Mouse (Mus musculus): ENCODE results near the gene Rps8. TPM values are rescaled to one million over a fixed set of nuclear protein-coding genes. Genes with fewer than 3 reads are reported as not detected.

The Rps8 gene
- polyA plus RNA-seq, 1 experiment from 2014 or later: 901 TPM

DNA sequence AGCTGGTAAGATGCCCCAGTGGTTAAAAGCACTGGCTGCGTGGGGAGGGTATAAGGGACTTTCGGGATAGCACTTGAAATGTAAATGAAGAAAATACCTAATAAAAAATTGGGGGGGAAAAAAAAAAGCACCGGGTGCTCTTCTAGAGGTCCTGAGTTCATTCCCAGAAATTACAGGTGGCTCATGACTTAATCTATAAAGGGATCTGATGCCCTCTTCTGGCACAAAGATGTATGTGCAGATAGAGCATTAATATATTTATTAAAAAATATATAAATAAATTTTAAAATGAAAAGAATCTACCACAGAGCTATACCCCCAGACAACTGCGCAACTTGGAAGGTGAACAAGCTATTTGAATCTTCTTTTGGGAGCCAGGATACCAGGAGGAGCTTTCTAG lies 15.4 kb downstream of the Rps8 start:
- no peaks in the 10 kb centered on the region for H3K36me3 ChIP-seq (replicated peaks)
- WGBS: 45% methylated on average over 4 of the region's 4 CpGs
- H3K27me3 ChIP-seq (ENCODE audit: poor library complexity, severe bottlenecking): peaks cover 7% of the 10 kb centered on the region; the same call in 1 of the 2 replicates
- H3K4me3 ChIP-seq: no peak overlapping the region
- DNase-seq (ENCODE audit: extremely low spot score, low spot score): no peak
- H3K9me3 ChIP-seq: no peaks in the 10 kb centered on the region
- no peak overlapping the region for H3K27ac ChIP-seq
- H3K4me1 ChIP-seq: peaks cover 20% of the 10 kb centered on the region

- DNase-seq (ENCODE audit: extremely low spot score, low spot score): no peak
- peaks cover 32% of the 10 kb centered on the region for H3K4me1 ChIP-seq
- WGBS: 3% methylated on average over 2 of the region's 2 CpGs
- H3K36me3 ChIP-seq (replicated peaks): no peaks in the 10 kb centered on the region
- H3K27ac ChIP-seq: peak overlapping the region; percentile 48; the same call in 1 of the 2 replicates
- no peak overlapping the region for H3K4me3 ChIP-seq
- no peaks in the 10 kb centered on the region for H3K9me3 ChIP-seq
- H3K27me3 ChIP-seq (ENCODE audit: poor library complexity, severe bottlenecking): peaks cover 11% of the 10 kb centered on the region; the same call in 1 of the 2 replicates
Observed at GRCm38 (mm10) chr4:117139217-117139612, 16.8 kb downstream of the Rps8 start.

- peak overlapping the region; percentile 48; the same call in 1 of the 2 replicates for H3K27ac ChIP-seq
- 76% methylated on average over 16 of the region's 17 CpGs for WGBS
- no peak for DNase-seq (ENCODE audit: extremely low spot score, low spot score)
Observed at GRCm38 (mm10) chr4:117138295-117139216, 17.5 kb downstream of the Rps8 start.

DNA sequence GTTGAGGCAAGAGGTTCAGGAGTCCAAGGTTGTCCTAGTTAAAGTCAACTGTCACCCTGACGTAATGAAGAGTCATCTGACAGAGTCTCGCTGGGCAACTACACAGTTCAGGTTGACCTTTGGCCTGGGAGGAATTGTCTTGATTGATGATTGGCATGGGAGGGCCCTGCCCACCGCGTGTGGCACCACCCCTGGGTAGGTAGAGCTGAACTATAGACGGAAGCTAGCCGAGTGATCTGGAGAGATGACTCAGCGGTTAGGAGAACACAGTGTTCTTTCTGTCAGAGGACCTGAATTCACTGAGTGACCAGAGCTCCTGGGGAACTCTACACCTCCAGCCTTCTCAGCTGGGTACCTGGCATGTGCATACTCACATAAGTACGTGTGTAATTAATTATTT lies 20.0 kb downstream of the Rps8 start:
- Histone ChIP-seq H3K27ac (no peak overlapping the region), H3K4me1 (peaks cover 62% of the 10 kb centered on the region), H3K36me3 (replicated peaks) (no peaks in the 10 kb centered on the region), H3K27me3 (ENCODE audit: poor library complexity, severe bottlenecking) (peaks cover 36% of the 10 kb centered on the region), H3K9me3 (no peaks in the 10 kb centered on the region), H3K4me3 (no peak overlapping the region)
- no peak for DNase-seq (ENCODE audit: extremely low spot score, low spot score)
- WGBS: 32% methylated on average over 8 of the region's 8 CpGs

More at GRCm38 (mm10) chr4:117138295-117139216, 17.5 kb downstream of the Rps8 start:
- Histone ChIP-seq H3K4me3 (no peak overlapping the region), H3K4me1 (peaks cover 37% of the 10 kb centered on the region), H3K9me3 (no peaks in the 10 kb centered on the region), H3K36me3 (replicated peaks) (no peaks in the 10 kb centered on the region), H3K27me3 (ENCODE audit: poor library complexity, severe bottlenecking) (peaks cover 11% of the 10 kb centered on the region)

- Histone ChIP-seq H3K9me3 (no peaks in the 10 kb centered on the region), H3K27ac (peak overlapping the region; percentile 86; the same call in 1 of the 2 replicates), H3K36me3 (replicated peaks) (peaks cover 10% of the 10 kb centered on the region), H3K4me1 (peaks cover 76% of the 10 kb centered on the region), H3K27me3 (ENCODE audit: poor library complexity, severe bottlenecking) (peaks cover 50% of the 10 kb centered on the region), H3K4me3 (peak overlapping the region; percentile 92; the same call in 1 of the 2 replicates)
- 34% methylated on average over 2 of the region's 2 CpGs for WGBS
- DNase-seq (ENCODE audit: extremely low spot score, low spot score): no peak
Observed at GRCm38 (mm10) chr4:117134601-117134995, 21.4 kb downstream of the Rps8 start.

- Histone ChIP-seq H3K9me3 (no peaks in the 10 kb centered on the region), H3K4me3 (peak within 1 kb of the TSS; percentile 92), H3K36me3 (replicated peaks) (peaks cover 16% of the 10 kb centered on the region), H3K27ac (peak within 1 kb of the TSS; percentile 86), H3K4me1 (peaks cover 73% of the 10 kb centered on the region), H3K27me3 (ENCODE audit: poor library complexity, severe bottlenecking) (peaks cover 55% of the 10 kb centered on the region)
- DNase-seq (ENCODE audit: extremely low spot score, low spot score): peak; percentile 95
- WGBS: 2% methylated on average over 41 of the region's 48 CpGs
Observed at GRCm38 (mm10) chr4:117133817-117134600, 22.0 kb downstream of the Rps8 start, which contains the start of gene Plk3. Gene Plk3 (minus strand): TSS chr4:117133963.

- DNase-seq (ENCODE audit: extremely low spot score, low spot score): peak; percentile 52
- Histone ChIP-seq H3K36me3 (replicated peaks) (peaks cover 22% of the 10 kb centered on the region), H3K27me3 (ENCODE audit: poor library complexity, severe bottlenecking) (peaks cover 61% of the 10 kb centered on the region), H3K4me1 (peaks cover 67% of the 10 kb centered on the region), H3K9me3 (no peaks in the 10 kb centered on the region), H3K27ac (peak overlapping the region; percentile 86), H3K4me3 (peak overlapping the region; percentile 92)
- WGBS: 1% methylated on average over 42 of the region's 42 CpGs
Observed at GRCm38 (mm10) chr4:117133366-117133796, 22.7 kb downstream of the Rps8 start.

DNA sequence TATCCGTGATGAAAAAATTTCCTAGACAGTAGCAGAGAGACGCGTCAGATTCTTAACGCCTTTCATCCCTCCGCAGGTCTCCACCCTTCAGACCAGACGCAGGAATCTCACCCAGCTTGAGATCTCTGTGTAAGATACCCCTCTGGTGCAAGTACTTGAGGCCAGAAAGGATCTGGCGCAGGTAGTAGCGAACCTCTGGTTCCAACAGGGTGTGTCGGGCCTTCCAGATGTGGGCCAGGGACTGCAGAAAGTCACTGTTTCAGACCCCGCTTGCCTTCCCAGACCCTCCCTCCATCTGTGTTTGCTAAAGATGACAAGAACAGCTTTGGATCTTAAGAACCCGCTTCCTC lies 23.3 kb downstream of the Rps8 start:
- Histone ChIP-seq H3K27ac (peak overlapping the region; percentile 86), H3K36me3 (replicated peaks) (peaks cover 28% of the 10 kb centered on the region), H3K27me3 (ENCODE audit: poor library complexity, severe bottlenecking) (peaks cover 65% of the 10 kb centered on the region), H3K4me3 (peak overlapping the region; percentile 92), H3K4me1 (peaks cover 66% of the 10 kb centered on the region), H3K9me3 (no peaks in the 10 kb centered on the region)
- DNase-seq (ENCODE audit: extremely low spot score, low spot score): no peak
- 5% methylated on average over 11 of the region's 11 CpGs for WGBS

GRCm38 (mm10) chr4:117131890-117132793 lies 23.9 kb downstream of the Rps8 start:
- peak overlapping the region; percentile 86 for H3K27ac ChIP-seq
- H3K27me3 ChIP-seq (ENCODE audit: poor library complexity, severe bottlenecking): peaks cover 67% of the 10 kb centered on the region
- H3K9me3 ChIP-seq: no peaks in the 10 kb centered on the region
- DNase-seq (ENCODE audit: extremely low spot score, low spot score): peak; percentile 80
- H3K36me3 ChIP-seq (replicated peaks): peaks cover 29% of the 10 kb centered on the region
- 8% methylated on average over 7 of the region's 7 CpGs for WGBS
- peak overlapping the region; percentile 92 for H3K4me3 ChIP-seq
- peaks cover 66% of the 10 kb centered on the region for H3K4me1 ChIP-seq

GRCm38 (mm10) chr4:117131198-117131597 lies 24.8 kb downstream of the Rps8 start:
- Histone ChIP-seq H3K4me1 (peaks cover 70% of the 10 kb centered on the region), H3K36me3 (replicated peaks) (peaks cover 29% of the 10 kb centered on the region), H3K27ac (peak overlapping the region; percentile 86), H3K9me3 (no peaks in the 10 kb centered on the region), H3K4me3 (peak overlapping the region; percentile 92), H3K27me3 (ENCODE audit: poor library complexity, severe bottlenecking) (peaks cover 66% of the 10 kb centered on the region)
- 65% methylated on average over 6 of the region's 6 CpGs for WGBS
- DNase-seq (ENCODE audit: extremely low spot score, low spot score): no peak

- no peak for DNase-seq (ENCODE audit: extremely low spot score, low spot score)
- Histone ChIP-seq H3K4me1 (peaks cover 70% of the 10 kb centered on the region), H3K36me3 (replicated peaks) (peaks cover 29% of the 10 kb centered on the region), H3K4me3 (peak overlapping the region; percentile 92), H3K27me3 (ENCODE audit: poor library complexity, severe bottlenecking) (peaks cover 63% of the 10 kb centered on the region), H3K9me3 (no peaks in the 10 kb centered on the region), H3K27ac (peak overlapping the region; percentile 86)
- 38% methylated on average over 6 of the region's 6 CpGs for WGBS
Observed at GRCm38 (mm10) chr4:117130790-117131189, 25.3 kb downstream of the Rps8 start.

Data from forebrain, embryonic 10.5 days (tissue).